Mouse (Mus musculus) Patski (cell line): ENCODE data around the gene Gm21994. TPM values are rescaled to one million over a fixed set of nuclear protein-coding genes. Genes with fewer than 3 reads are reported as not detected.
"Not testable (repeated sequence)": the region's sequence is repeated elsewhere in the genome, so short reads cannot be mapped to it uniquely, and the experiment has no call there.

Source experiments
- ATAC-seq: fragments of 100-300 bp; one replicate; pipeline ENCODE4 v1.8.0; 2021
- CTCF ChIA-PET: fragments of 350-600 bp; sonication (Branson Sonifier 250); formaldehyde crosslinking; loops from one replicate; lab custom pipeline; 2022; ENCODE audit warnings: inconsistent platforms; lab: Charles Lee
- POLR2A ChIA-PET: fragments of 350-600 bp; sonication (Branson Sonifier 250); formaldehyde crosslinking; loops from one replicate; lab custom pipeline; 2022; ENCODE audit warnings: antibody characterized with exemption, inconsistent platforms; lab: Charles Lee
- DNase-seq: peaks from one replicate; pipeline ENCODE4 v3.0.0-alpha.2; 2011; ENCODE audit warnings: low read depth, low spot score
- H3K27me3 ChIP-seq: fragments of 371-371 bp; one replicate; pipeline ENCODE4 v1.5.1; 2021
- CTCF ChIP-seq: fragments of 100-300 bp; IDR thresholded peaks from one replicate; pipeline ENCODE4 v1.5.1; 2021
- in situ Hi-C: fragments of 300-500 bp; cut with MboI; formaldehyde crosslinking; loops from 3 replicates; pipeline ENCODE4 v1.11.1; 2018; ENCODE audit warnings: low pct_unique_long_range_greater_than_20kb, mixed read lengths
- polyA plus RNA-seq: library from polyadenylated mRNA; unstranded; gene quantifications from one replicate; pipeline ENCODE4 v1.2.3, GENCODE M21; 2021

Gene Gm21994
- 2.8 TPM for polyA plus RNA-seq

DNA sequence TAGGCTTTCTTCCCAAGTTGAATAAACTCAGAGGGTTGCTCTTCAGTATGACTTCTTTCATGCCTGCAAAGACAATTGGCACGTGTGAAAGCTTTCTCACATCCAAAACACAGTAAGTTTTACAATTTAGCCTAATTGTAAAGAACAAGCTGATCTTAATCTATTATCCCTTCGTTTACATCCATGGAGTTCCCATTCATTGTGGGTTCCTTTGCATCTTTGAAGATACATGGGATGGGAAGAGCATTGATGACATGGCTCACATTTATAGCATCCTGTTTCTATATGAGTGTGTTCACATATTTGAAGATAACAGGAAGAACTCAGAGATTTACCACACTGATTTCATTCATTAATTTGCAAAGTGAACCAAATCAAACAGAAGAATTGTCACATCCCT lies at the start of gene Gm21994:
Gene Gm21994 (minus strand): TSS at position 101 of the 400 bp plus-strand sequence.
- in situ Hi-C loops, CTCF ChIA-PET, POLR2A ChIA-PET, DNase-seq, ATAC-seq, H3K27me3 ChIP-seq: not testable (repeated sequence)

DNA sequence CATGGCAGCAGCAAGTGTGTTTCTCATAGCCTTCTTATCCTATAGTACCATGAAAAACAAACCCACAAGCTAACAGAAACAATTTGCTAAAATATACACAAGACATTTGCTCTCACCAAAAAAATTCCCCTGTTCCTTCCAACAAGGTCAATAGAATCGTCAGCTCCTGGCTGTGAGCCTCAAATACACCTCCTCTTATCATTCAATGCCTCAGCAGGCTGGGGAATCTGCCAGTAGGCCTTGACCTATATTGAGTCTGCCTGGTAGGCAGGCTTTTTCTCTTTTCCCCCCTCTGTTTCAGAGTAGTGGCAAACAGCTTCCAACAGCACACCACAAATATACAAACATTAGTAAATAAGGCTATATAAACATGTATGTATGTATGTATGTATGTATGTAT lies 43.7 kb upstream of the Gm21994 start:
- no peaks in the 10 kb centered on the region for H3K27me3 ChIP-seq
- no peak for TF ChIP-seq CTCF
- in situ Hi-C loops: no loop called here
- ChIA-PET CTCF (no interaction called here), POLR2A (no interaction called here)
- ATAC-seq (no peak), DNase-seq (no peak)

DNA sequence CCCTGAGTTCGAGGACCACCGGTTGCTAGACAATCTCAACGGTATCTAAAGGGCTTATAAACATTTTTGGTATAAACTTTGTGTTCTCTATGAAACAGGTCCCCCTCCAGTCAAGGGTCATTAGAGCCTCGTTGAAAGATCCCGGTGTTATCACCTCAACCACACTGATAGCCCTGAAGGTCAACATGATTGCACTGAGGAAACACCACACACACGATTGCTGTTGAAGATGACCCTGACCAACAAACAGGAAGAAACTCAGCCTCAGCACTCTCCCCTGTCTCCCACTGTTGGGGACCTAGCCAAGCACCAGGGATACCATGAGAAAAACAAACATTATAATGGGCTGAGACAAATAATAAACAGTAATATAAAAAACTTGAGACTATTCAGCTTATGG lies 38.3 kb upstream of the Gm21994 start:
- in situ Hi-C loops: no loop called here
- POLR2A ChIA-PET: no interaction called here
- no peak for DNase-seq
- ATAC-seq: no peak
- no peak for TF ChIP-seq CTCF
- CTCF ChIA-PET: interaction anchor here (1.3 kb wide), 1 partner anchor 15 kb away, joined by 3 read pairs; no protein-coding TSS in a partner anchor
- no peaks in the 10 kb centered on the region for H3K27me3 ChIP-seq

DNA sequence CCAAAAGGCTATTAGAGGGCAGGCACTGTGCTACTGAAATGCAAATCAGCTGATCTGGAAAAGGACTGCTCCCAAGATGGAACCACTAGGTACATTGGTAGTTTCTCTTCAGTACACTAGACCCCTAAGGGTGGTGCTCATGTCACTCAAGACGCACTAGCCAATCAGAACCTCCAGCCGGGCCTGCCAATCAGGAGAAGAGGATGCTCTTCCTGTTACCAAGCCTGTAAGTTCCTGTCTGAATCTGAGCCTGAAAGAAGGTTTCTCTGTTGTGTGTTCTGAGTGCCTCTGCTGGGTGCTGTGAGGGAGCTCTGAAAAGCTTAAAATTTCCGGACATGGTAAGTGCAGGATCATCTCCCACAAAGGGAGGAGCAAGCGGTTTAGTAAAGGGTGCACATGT lies 1.9 kb upstream of the Gm21994 start, which contains the start of gene Gm14124:
Gene Gm14124 (plus strand): TSS at position 227 of the 400 bp plus-strand sequence.
- in situ Hi-C loops, CTCF ChIA-PET: not testable (repeated sequence)

DNA sequence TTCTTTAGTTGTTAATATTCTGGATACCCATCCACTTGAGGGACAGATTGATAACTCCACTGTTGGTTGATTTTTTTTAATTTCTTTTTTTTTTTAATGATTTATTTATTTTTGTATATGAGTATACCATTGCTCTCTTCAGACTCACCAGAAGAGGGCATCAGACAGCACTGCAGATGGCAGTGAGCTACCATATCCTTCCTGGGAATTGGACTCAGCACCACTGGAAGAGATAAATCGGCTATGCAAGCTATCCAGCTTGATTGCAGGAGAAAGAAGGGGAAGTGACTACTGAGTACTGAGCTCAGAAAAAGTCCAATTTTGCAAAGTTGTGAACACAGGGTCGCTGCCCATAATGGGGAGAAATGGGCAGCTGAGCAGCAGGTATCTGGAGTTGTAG lies 1.5 kb upstream of the Gm21994 start:
- POLR2A ChIA-PET, in situ Hi-C loops, ATAC-seq, CTCF ChIA-PET, H3K27me3 ChIP-seq, DNase-seq: not testable (repeated sequence)

More for the DNA sequence above, 1.9 kb upstream of the Gm21994 start, which contains the start of gene Gm14124:
- POLR2A ChIA-PET, H3K27me3 ChIP-seq, ATAC-seq, DNase-seq: not testable (repeated sequence)

DNA sequence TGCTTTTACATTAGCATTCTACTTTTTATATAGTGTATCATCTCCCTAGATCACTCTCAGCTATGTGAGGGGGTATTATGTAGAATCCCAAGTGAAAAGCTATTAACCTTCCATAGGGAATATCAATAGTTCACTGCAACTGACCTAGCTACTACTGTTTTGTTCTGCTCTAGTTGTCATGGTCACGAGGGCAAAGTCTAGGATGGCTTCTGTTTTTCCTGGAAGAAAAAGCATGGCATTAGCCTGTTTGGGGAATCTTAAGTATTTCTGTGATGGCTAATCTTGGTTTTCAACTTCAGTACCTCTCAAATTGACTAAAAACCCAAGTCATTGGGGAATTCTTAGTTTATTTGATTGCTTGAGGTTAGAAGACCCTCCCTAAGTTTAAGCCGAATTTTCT lies 12.2 kb downstream of the Gm21994 start:
- DNase-seq (no peak), ATAC-seq (no peak)
- CTCF ChIA-PET: no interaction called here
- POLR2A ChIA-PET: no interaction called here
- H3K27me3 ChIP-seq: no peaks in the 10 kb centered on the region
- in situ Hi-C loops: no loop called here
- TF ChIP-seq CTCF: no peak

DNA sequence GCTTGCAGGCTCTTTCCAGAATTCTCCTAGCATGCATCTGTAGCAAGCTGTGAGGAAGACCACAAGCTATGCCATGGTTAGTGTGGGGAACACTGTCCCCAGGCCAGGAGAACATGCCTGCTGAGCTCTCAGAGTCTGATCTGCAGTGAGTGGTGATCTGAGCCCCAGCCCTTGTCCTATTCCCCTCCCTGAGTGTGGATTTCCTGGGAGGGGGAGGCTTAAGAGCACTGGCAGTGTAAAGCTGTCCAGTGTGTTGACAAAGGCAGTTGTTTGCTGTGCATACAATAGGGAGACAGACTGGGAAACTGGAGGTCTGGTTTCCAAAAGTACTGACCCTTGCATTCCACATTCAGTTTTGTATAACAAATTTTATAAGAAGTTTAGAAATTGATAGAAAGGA lies 32.1 kb downstream of the Gm21994 start:
- in situ Hi-C loops, H3K27me3 ChIP-seq, POLR2A ChIA-PET, ATAC-seq, CTCF ChIA-PET, DNase-seq: not testable (repeated sequence)

DNA sequence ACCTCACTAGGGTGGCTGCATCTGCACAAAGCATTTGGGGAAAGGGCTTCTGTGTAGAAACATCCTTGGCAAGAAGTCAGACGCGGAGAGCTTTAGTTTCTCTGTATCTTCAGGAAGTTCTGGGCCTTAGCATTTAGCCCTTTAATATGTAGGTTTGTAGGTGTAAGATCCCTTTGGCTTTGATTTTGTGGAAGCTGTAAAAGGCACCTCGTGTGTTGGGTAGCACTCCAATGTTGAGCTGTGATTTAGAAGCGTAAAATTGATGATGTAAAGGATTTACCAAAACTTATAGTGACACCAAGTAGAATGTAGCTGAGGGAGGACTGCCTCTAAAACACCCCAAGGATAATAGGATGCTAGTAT lies 37.0 kb downstream of the Gm21994 start:
- ATAC-seq: peak; percentile 18
- POLR2A ChIA-PET, in situ Hi-C loops, DNase-seq, CTCF ChIA-PET, H3K27me3 ChIP-seq: not testable (repeated sequence)

DNA sequence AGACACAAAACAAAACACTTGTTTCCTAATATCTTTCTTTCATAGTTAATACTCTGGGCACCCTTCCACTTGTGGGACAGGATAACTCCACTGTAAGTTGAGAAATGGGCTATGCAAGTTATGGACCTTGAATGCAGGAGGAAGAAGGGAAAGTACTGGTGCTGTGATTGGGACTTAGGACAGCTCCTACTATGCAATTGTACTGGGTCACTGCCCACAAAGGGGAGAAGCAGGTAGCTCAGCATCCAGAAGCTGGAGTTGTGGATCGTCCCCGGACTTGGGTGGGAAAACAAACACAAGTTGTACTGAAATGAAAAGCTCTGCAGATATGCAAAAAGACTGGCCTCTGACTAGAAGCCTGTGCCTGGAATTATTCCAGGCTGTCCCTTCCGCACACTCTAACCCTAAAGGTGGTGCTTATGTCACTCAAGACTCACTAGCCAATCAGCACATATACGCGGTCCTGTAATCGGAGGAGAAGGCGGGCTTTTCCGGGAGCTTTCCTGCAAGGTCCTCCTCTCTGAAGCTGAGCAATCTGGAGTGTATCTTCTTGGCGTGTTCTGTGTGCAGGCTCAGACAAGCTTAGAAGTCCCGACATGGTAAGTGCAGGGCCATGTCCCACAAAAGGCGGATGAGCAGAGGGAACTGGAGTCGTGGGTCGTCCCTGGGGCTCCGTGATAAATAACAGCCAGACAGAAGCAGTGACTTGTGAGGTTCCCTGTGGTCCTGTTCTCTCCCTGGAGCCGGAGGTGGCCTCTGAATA lies 37.6 kb downstream of the Gm21994 start, which contains the start of gene Zfp937:
Gene Zfp937 (plus strand): TSS at position 474 of the 763 bp plus-strand sequence.
- H3K27me3 ChIP-seq, POLR2A ChIA-PET, in situ Hi-C loops, CTCF ChIA-PET, DNase-seq: not testable (repeated sequence)
- ATAC-seq: peak; percentile 96

Other genes starting within 250 kb of the Gm21994 start
- 6.6 TPM for gene Zfp120, start 118.9 kb downstream of the Gm21994 start, polyA plus RNA-seq
- gene Gm10770, start 75.9 kb downstream of the Gm21994 start, polyA plus RNA-seq: not detected
- 0.45 TPM for gene Gm14139, start 73.8 kb downstream of the Gm21994 start, polyA plus RNA-seq
- 4.8 TPM for gene Zfp937, start 37.5 kb downstream of the Gm21994 start, polyA plus RNA-seq
- gene Gm14124, start 1.9 kb upstream of the Gm21994 start, polyA plus RNA-seq: 0.03 TPM
- 1.7 TPM for gene Gm10130, start 68.1 kb upstream of the Gm21994 start, polyA plus RNA-seq
- 3.8 TPM for gene 3300002I08Rik, start 107.2 kb upstream of the Gm21994 start, polyA plus RNA-seq
- gene Zfp442, start 195.9 kb upstream of the Gm21994 start, polyA plus RNA-seq: 2.1 TPM
- gene Zfp345, start 229.5 kb upstream of the Gm21994 start, polyA plus RNA-seq: 0.06 TPM